Mouse (Mus musculus) lung, postnatal 0 days (tissue): ENCODE data around the gene Lrrc26.

Source experiments
- CTCF ChIP-seq: IDR thresholded peaks from 2 replicates; pipeline ENCODE4 v1.5.1; 2016; ENCODE audit warnings: antibody characterized with exemption, mild to moderate bottlenecking
- EP300 ChIP-seq: IDR thresholded peaks from 2 replicates; pipeline ENCODE4 v1.6.1; 2016; ENCODE audit warnings: antibody characterized with exemption, mild to moderate bottlenecking, control low read depth

DNA sequence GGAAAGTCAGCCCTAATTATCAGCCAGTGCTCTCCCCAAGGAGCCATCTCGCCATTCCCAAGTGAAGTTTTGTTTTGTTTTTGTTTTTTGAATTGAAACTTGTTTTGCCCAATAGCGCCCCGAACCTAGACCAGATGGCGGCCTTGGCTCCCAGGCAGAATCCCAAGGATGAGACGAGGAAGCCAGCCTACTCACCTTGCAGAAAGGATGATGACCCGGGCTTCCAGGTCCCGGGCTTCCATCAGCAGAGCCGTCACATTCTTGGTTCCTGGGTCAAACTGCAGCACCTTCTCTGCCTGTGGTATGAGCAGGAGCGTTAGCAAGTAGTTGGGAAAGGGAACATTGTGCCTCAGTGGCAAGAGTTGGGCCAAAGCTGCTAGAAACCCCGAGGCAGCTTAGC, 20.5 kb downstream of the Lrrc26 start:
- TF ChIP-seq CTCF (no peak), EP300 (no peak)
